Mouse (Mus musculus) spleen, adult 2 months (tissue): ENCODE measurements at regions not wholly inside any gene's neighbourhood (a gene's known extent, or its start where the extent isn't known, plus 50 kb on each side); places are given as distances from the start of the nearest gene placed in this dataset.
A peak's percentile ranks its signal among the peaks of the same experiment; 100 is the strongest.

Experiments used
- DNase-seq, 2 experiments: peaks; one replicate each; pipeline versions ENCODE4 v3.0.0 to v3.0.0-alpha.2; 2012 to 2021; ENCODE audit warnings: low spot score in 2 of 2, low read depth in 1 of 2
- H3K27ac ChIP-seq: fragments of 200-500 bp; 2 replicates; pipeline ENCODE4 v1.5.1; 2012; ENCODE audit warnings: low read length, inconsistent platforms; ENCODE audit not compliant: insufficient read depth
- H3K27me3 ChIP-seq: fragments of 200-500 bp; 2 replicates; pipeline ENCODE4 v1.6.1; 2012; ENCODE audit warnings: mild to moderate bottlenecking, moderate library complexity, low read length, inconsistent platforms; ENCODE audit not compliant: control insufficient read depth, insufficient read depth
- H3K36me3 ChIP-seq: fragments of 200-500 bp; 2 replicates; pipeline ENCODE4 v1.6.1; 2012; ENCODE audit warnings: mild to moderate bottlenecking, low read length, inconsistent platforms; ENCODE audit not compliant: control insufficient read depth, insufficient read depth
- H3K4me1 ChIP-seq: fragments of 200-500 bp; 2 replicates; pipeline ENCODE4 v1.6.1; 2011; ENCODE audit warnings: inconsistent platforms; ENCODE audit not compliant: control insufficient read depth, insufficient read depth, insufficient read length
- H3K4me3 ChIP-seq: fragments of 200-500 bp; 2 replicates; pipeline ENCODE4 v1.5.1; 2011; ENCODE audit warnings: mild to moderate bottlenecking, inconsistent platforms; ENCODE audit not compliant: insufficient read depth, insufficient read length; ENCODE audit errors: extremely low read depth
- CTCF ChIP-seq: fragments of 200-500 bp; IDR thresholded peaks from 2 replicates; pipeline ENCODE4 v1.5.1; 2011; ENCODE audit warnings: mild to moderate bottlenecking, inconsistent platforms; ENCODE audit not compliant: insufficient read depth, insufficient read length, insufficient replicate concordance; ENCODE audit errors: extremely low read depth
- POLR2A ChIP-seq: fragments of 200-500 bp; IDR thresholded peaks from 2 replicates; pipeline ENCODE4 v1.6.1; 2011; ENCODE audit warnings: low read depth, low read length, inconsistent platforms
- WGBS: fragments of 180-500 bp; shearing (Covaris S2); methylation state at CpG from one replicate; pipeline ENCODE4 v1.1.7; 2018; 5-methylcytosine and 5-hydroxymethylcytosine counted together

- no peaks in the 10 kb centered on the region for H3K4me1 ChIP-seq
- peak; percentile 29 to 55 for DNase-seq
- H3K27ac ChIP-seq = peak overlapping the region; percentile 18; the same call in 1 of the 2 replicates
- TF ChIP-seq CTCF (peak; percentile 87; the same call in 1 of the 2 replicates), POLR2A (no peak)
- no peak overlapping the region for H3K4me3 ChIP-seq
- H3K36me3 ChIP-seq = no peaks in the 10 kb centered on the region
- no peaks in the 10 kb centered on the region for H3K27me3 ChIP-seq
- WGBS = 4% methylated on average over 23 of the region's 23 CpGs
These were observed 100.7 kb downstream of the Chic2 start for GRCm38 (mm10) chr5:74943737-74944403.

- Histone ChIP-seq H3K27ac (no peak overlapping the region), H3K36me3 (no peaks in the 10 kb centered on the region), H3K4me1 (no peaks in the 10 kb centered on the region), H3K27me3 (no peaks in the 10 kb centered on the region), H3K4me3 (no peak overlapping the region)
- DNase-seq = no peak
- no peak for TF ChIP-seq POLR2A
- no peak for TF ChIP-seq CTCF
- 62% methylated on average over 13 of the region's 13 CpGs for WGBS
These were observed 103.1 kb downstream of the Chic2 start for GRCm38 (mm10) chr5:74941426-74941825.

- WGBS = 76% methylated on average over 7 of the region's 7 CpGs
- H3K27ac ChIP-seq = no peak overlapping the region
- no peak overlapping the region for H3K4me3 ChIP-seq
- H3K27me3 ChIP-seq = no peaks in the 10 kb centered on the region
- no peaks in the 10 kb centered on the region for H3K36me3 ChIP-seq
- no peak for DNase-seq
- H3K4me1 ChIP-seq = no peaks in the 10 kb centered on the region
- TF ChIP-seq CTCF = no peak
- TF ChIP-seq POLR2A = no peak
These were observed 107.1 kb downstream of the Chic2 start for GRCm38 (mm10) chr5:74937416-74937940.

GRCm38 (mm10) chr5:74936087-74936486, 108.5 kb downstream of the Chic2 start:
- Histone ChIP-seq H3K36me3 (no peaks in the 10 kb centered on the region), H3K27ac (no peak overlapping the region), H3K4me3 (no peak overlapping the region), H3K27me3 (no peaks in the 10 kb centered on the region), H3K4me1 (no peaks in the 10 kb centered on the region)
- no peak for DNase-seq
- WGBS = 85% methylated on average over 5 of the region's 5 CpGs
- TF ChIP-seq POLR2A (no peak), CTCF (no peak)

- WGBS = 82% methylated on average over 8 of the region's 8 CpGs
- DNase-seq = no peak
These were observed 108.9 kb downstream of the Chic2 start for GRCm38 (mm10) chr5:74935676-74936075.

GRCm38 (mm10) chr5:74933276-74933675, 111.3 kb downstream of the Chic2 start:
- Histone ChIP-seq H3K27me3 (no peaks in the 10 kb centered on the region), H3K27ac (no peak overlapping the region), H3K4me3 (no peak overlapping the region), H3K36me3 (no peaks in the 10 kb centered on the region), H3K4me1 (no peaks in the 10 kb centered on the region)
- DNase-seq = no peak
- WGBS = 88% methylated on average over 3 of the region's 3 CpGs
- TF ChIP-seq POLR2A = no peak

More at GRCm38 (mm10) chr5:74935676-74936075, 108.9 kb downstream of the Chic2 start:
- Histone ChIP-seq H3K27me3 (no peaks in the 10 kb centered on the region), H3K36me3 (no peaks in the 10 kb centered on the region), H3K4me3 (no peak overlapping the region), H3K4me1 (no peaks in the 10 kb centered on the region), H3K27ac (no peak overlapping the region)
- TF ChIP-seq CTCF (no peak), POLR2A (no peak)

- no peak overlapping the region for H3K27ac ChIP-seq
- no peak overlapping the region for H3K4me3 ChIP-seq
- no peaks in the 10 kb centered on the region for H3K36me3 ChIP-seq
- H3K4me1 ChIP-seq = no peaks in the 10 kb centered on the region
- TF ChIP-seq POLR2A (no peak), CTCF (no peak)
- WGBS = 89% methylated on average over 13 of the region's 13 CpGs
- DNase-seq = no peak
- H3K27me3 ChIP-seq = no peaks in the 10 kb centered on the region
These were observed 112.4 kb downstream of the Chic2 start for GRCm38 (mm10) chr5:74932206-74932605.
